Mouse (Mus musculus) forebrain, embryonic 16.5 days (tissue): ENCODE data around the gene A930017K11Rik. TPM values are rescaled to one million over a fixed set of nuclear protein-coding genes. Genes with fewer than 3 reads are reported as not detected.

ENCODE experiments used
- polyA plus RNA-seq: library from polyadenylated mRNA; unstranded; fragments of >200 nt; fragmentation: Nextera tagmentation; extraction: Ambion mirVana; gene quantifications from 2 replicates; pipeline ENCODE4 v1.2.1, GENCODE M21; 2015

The A930017K11Rik gene
- polyA plus RNA-seq, 1 experiment from 2014 or later = not detected

Other genes with a start within 250 kb of the A930017K11Rik start
- gene Gng13, start 235.4 kb downstream of the A930017K11Rik start, polyA plus RNA-seq = 2.2 and 3.3 TPM in 2 replicates
- 12.7 and 13.2 TPM in 2 replicates for gene Chtf18, start 225.1 kb downstream of the A930017K11Rik start, polyA plus RNA-seq
- 28.1 and 29.1 TPM in 2 replicates for gene Rpusd1, start 224.9 kb downstream of the A930017K11Rik start, polyA plus RNA-seq
- 0.17 TPM in 1 of 2 replicates, not detected in the other for gene Mslnl, start 216.5 kb downstream of the A930017K11Rik start, polyA plus RNA-seq
- 0.27 and 0.85 TPM in 2 replicates for gene Msln, start 198.2 kb downstream of the A930017K11Rik start, polyA plus RNA-seq
- 33.1 and 34.9 TPM in 2 replicates for gene Narfl, start 178.8 kb downstream of the A930017K11Rik start, polyA plus RNA-seq
- 101 and 135 TPM in 2 replicates for gene Haghl, start 166.9 kb downstream of the A930017K11Rik start, polyA plus RNA-seq
- 0.13 and 0.15 TPM in 2 replicates for gene Ccdc78, start 166.0 kb downstream of the A930017K11Rik start, polyA plus RNA-seq
- gene Fam173a, start 159.7 kb downstream of the A930017K11Rik start, polyA plus RNA-seq = 70.7 and 76.5 TPM in 2 replicates
- 0.60 and 0.71 TPM in 2 replicates for gene AC134908.4, start 156.9 kb downstream of the A930017K11Rik start, polyA plus RNA-seq
- gene Metrn, start 155.4 kb downstream of the A930017K11Rik start, polyA plus RNA-seq = 26.8 and 34.0 TPM in 2 replicates
- 33.0 and 43.5 TPM in 2 replicates for gene Fbxl16, start 143.5 kb downstream of the A930017K11Rik start, polyA plus RNA-seq
- 36.5 and 37.3 TPM in 2 replicates for gene Wdr24, start 128.9 kb downstream of the A930017K11Rik start, polyA plus RNA-seq
- gene Jmjd8, start 123.7 kb downstream of the A930017K11Rik start, polyA plus RNA-seq = 68.2 and 73.9 TPM in 2 replicates
- 301 and 335 TPM in 2 replicates for gene Stub1, start 119.2 kb downstream of the A930017K11Rik start, polyA plus RNA-seq
- 30.7 and 42.2 TPM in 2 replicates for gene Rhbdl1, start 115.3 kb downstream of the A930017K11Rik start, polyA plus RNA-seq
- 10.7 and 14.2 TPM in 2 replicates for gene Gm20683, start 110.8 kb downstream of the A930017K11Rik start, polyA plus RNA-seq
- gene Rhot2, start 107.7 kb downstream of the A930017K11Rik start, polyA plus RNA-seq = 15.8 and 20.3 TPM in 2 replicates
- gene Wdr90, start 91.1 kb downstream of the A930017K11Rik start, polyA plus RNA-seq = 17.7 and 24.8 TPM in 2 replicates
- 12.1 and 17.3 TPM in 2 replicates for gene Mcrip2, start 83.8 kb downstream of the A930017K11Rik start, polyA plus RNA-seq
- gene Mettl26, start 77.5 kb downstream of the A930017K11Rik start, polyA plus RNA-seq = 48.9 and 59.7 TPM in 2 replicates
- gene Wfikkn1, start 71.7 kb downstream of the A930017K11Rik start, polyA plus RNA-seq = 0.25 and 0.52 TPM in 2 replicates
- gene Rab40c, start 32.8 kb downstream of the A930017K11Rik start, polyA plus RNA-seq = 56.6 and 59.2 TPM in 2 replicates
- 56.3 and 61.2 TPM in 2 replicates for gene Pigq, start 7.6 kb downstream of the A930017K11Rik start, polyA plus RNA-seq
- gene Nhlrc4, start 7.6 kb downstream of the A930017K11Rik start, polyA plus RNA-seq = not detected in 2 replicates
- gene Capn15, start 33.2 kb upstream of the A930017K11Rik start, polyA plus RNA-seq = 16.5 and 23.3 TPM in 2 replicates
- 34.6 and 39.9 TPM in 2 replicates for gene Rab11fip3, start 117.0 kb upstream of the A930017K11Rik start, polyA plus RNA-seq
- 30.3 and 33.0 TPM in 2 replicates for gene Decr2, start 137.8 kb upstream of the A930017K11Rik start, polyA plus RNA-seq
- 27.4 and 35.3 TPM in 2 replicates for gene Nme4, start 143.0 kb upstream of the A930017K11Rik start, polyA plus RNA-seq
- 2.0 TPM in 2 replicates for gene Tmem8, start 160.7 kb upstream of the A930017K11Rik start, polyA plus RNA-seq
- 192 and 202 TPM in 2 replicates for gene Mrpl28, start 170.9 kb upstream of the A930017K11Rik start, polyA plus RNA-seq
- gene Axin1, start 186.1 kb upstream of the A930017K11Rik start, polyA plus RNA-seq = 7.6 and 8.3 TPM in 2 replicates
- not detected in 2 replicates for gene Pdia2, start 246.5 kb upstream of the A930017K11Rik start, polyA plus RNA-seq